Mouse (Mus musculus): ENCODE results near the gene Fbp1.

DNA sequence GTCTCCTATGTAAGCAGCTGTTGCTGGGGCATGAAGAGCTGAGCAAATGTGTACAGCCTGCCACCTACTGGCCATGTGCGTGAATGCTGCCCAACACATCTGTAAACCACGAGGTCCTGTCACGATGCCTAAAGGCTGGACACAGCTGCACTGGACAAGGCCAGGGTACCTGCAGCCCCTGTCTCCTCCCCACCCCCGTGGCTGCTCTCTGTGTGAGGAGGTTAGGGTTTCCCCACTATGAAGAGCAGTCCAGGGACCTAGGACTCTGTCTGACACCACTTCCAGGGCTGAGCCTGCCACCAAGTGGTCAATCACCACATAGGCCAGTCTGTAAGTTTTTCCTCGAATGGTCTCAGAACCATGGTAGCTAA, 31.8 kb downstream of the Fbp1 start:
- peak; percentile 99 for TF ChIP-seq CTCF (IDR thresholded peaks at IDR 0.05; ENCODE audit: insufficient read depth, low read depth, low read length)
- TF ChIP-seq POLR2A (IDR thresholded peaks at IDR 0.05; ENCODE audit: insufficient read depth, low read depth, low read length): no peak
